13 mouse cellular contexts compared by ENCODE assay signal in genomic region chr3:34656153-34656552, GRCm38 (mm10). TPM values are rescaled to one million over a fixed set of nuclear protein-coding genes. Genes with fewer than 3 reads are reported as not detected.
DNase-seq lines count a peak whose midpoint lies in the region; ATAC-seq and TF ChIP-seq lines count a peak whose summit lies in the region.
"Had no signal": no experiment of that assay in that cellular context is flagged by ENCODE, and none has a peak within 500 bp of the region (broad histone marks: within the 10 kb centered on the region; RNA-seq: fewer than 3 reads in every experiment).

No protein-coding gene starts in this region.

- WGBS in embryonic facial prominence, embryonic 14.5 days, result 10% methylated on average over 3 of the region's 3 CpGs
- WGBS in hindbrain, embryonic 14.5 days, result 9% methylated on average over 3 of the region's 3 CpGs
- 5% methylated on average over 3 of the region's 3 CpGs for WGBS in neural tube, embryonic 13.5 days
- WGBS in intestine, postnatal 0 days, result 9% methylated on average over 3 of the region's 3 CpGs

- no peaks in the 10 kb centered on the region for H3K36me3 ChIP-seq in embryonic facial prominence, embryonic 14.5 days (ENCODE audit: control insufficient read depth, insufficient read depth, low read length)
- no peaks in the 10 kb centered on the region for H3K36me3 ChIP-seq in hindbrain, embryonic 14.5 days (replicated peaks; ENCODE audit: control insufficient read depth, insufficient read depth)
- H3K36me3 ChIP-seq in neural tube, embryonic 13.5 days, result no peaks in the 10 kb centered on the region
- no peaks in the 10 kb centered on the region for H3K36me3 ChIP-seq in intestine, postnatal 0 days (ENCODE audit: control insufficient read depth, insufficient read depth)
- H3K36me3 ChIP-seq: intestine, embryonic 15.5 days had no signal

- peak overlapping the region; percentile 32 for H3K4me2 ChIP-seq in embryonic facial prominence, embryonic 14.5 days (ENCODE audit: low read depth, low read length)
- peak overlapping the region; percentile 69 for H3K4me2 ChIP-seq in hindbrain, embryonic 14.5 days (replicated peaks)
- peak overlapping the region; percentile 67 for H3K4me2 ChIP-seq in neural tube, embryonic 13.5 days
- no peak overlapping the region for H3K4me2 ChIP-seq in intestine, postnatal 0 days (replicated peaks; ENCODE audit: low read depth)
- H3K4me2 ChIP-seq: intestine, embryonic 15.5 days had no signal

- no peaks in the 10 kb centered on the region for H3K4me1 ChIP-seq in cortical plate, adult 2 months (ENCODE audit: control insufficient read depth, insufficient read depth, low read length)
- no peaks in the 10 kb centered on the region for H3K4me1 ChIP-seq in embryonic facial prominence, embryonic 14.5 days (ENCODE audit: control insufficient read depth, insufficient read depth, low read length)
- H3K4me1 ChIP-seq in hindbrain, embryonic 14.5 days (replicated peaks; ENCODE audit: control insufficient read depth, insufficient read depth, low read length), result peaks cover 3% of the 10 kb centered on the region; the same call in 1 of the 2 replicates
- peaks cover 42% of the 10 kb centered on the region for H3K4me1 ChIP-seq in neural tube, embryonic 13.5 days (replicated peaks)
- no peaks in the 10 kb centered on the region for H3K4me1 ChIP-seq in intestine, postnatal 0 days (replicated peaks; ENCODE audit: control insufficient read depth, insufficient read depth, low read length)
- H3K4me1 ChIP-seq: intestine, embryonic 15.5 days had no signal

- peak overlapping the region; percentile 92; the same call in 1 of the 2 replicates for H3K27ac ChIP-seq in cortical plate, adult 2 months (ENCODE audit: insufficient read depth, low read length)
- H3K27ac ChIP-seq in embryonic facial prominence, embryonic 14.5 days (replicated peaks; ENCODE audit: low read depth, low read length), result no peak overlapping the region
- peak overlapping the region; percentile 90 for H3K27ac ChIP-seq in hindbrain, embryonic 14.5 days
- peak overlapping the region; percentile 94 for H3K27ac ChIP-seq in neural tube, embryonic 13.5 days (replicated peaks)
- H3K27ac ChIP-seq in intestine, postnatal 0 days (ENCODE audit: low read depth, low read length), result no peak overlapping the region
- H3K27ac ChIP-seq: intestine, embryonic 15.5 days had no signal

- no peaks in the 10 kb centered on the region for H3K9me3 ChIP-seq in embryonic facial prominence, embryonic 14.5 days (ENCODE audit: control insufficient read depth, low read length)
- no peaks in the 10 kb centered on the region for H3K9me3 ChIP-seq in hindbrain, embryonic 14.5 days (ENCODE audit: control insufficient read depth, low read length)
- no peaks in the 10 kb centered on the region for H3K9me3 ChIP-seq in neural tube, embryonic 13.5 days
- no peaks in the 10 kb centered on the region for H3K9me3 ChIP-seq in intestine, postnatal 0 days (ENCODE audit: control insufficient read depth)
- H3K9me3 ChIP-seq: intestine, embryonic 15.5 days had no signal

- no peak overlapping the region; the same call in 1 of the 2 replicates for H3K4me3 ChIP-seq in cortical plate, adult 2 months (ENCODE audit: insufficient read depth, low read length)
- H3K4me3 ChIP-seq in embryonic facial prominence, embryonic 14.5 days (ENCODE audit: low read depth, low read length), result peak overlapping the region; percentile 8; the same call in 1 of the 2 replicates
- H3K4me3 ChIP-seq in hindbrain, embryonic 14.5 days (replicated peaks; ENCODE audit: low read length), result peak overlapping the region; percentile 53
- H3K4me3 ChIP-seq in neural tube, embryonic 13.5 days, result peak overlapping the region; percentile 42
- H3K4me3 ChIP-seq in intestine, postnatal 0 days (ENCODE audit: low read depth, low read length), result no peak overlapping the region
- H3K4me3 ChIP-seq: intestine, embryonic 15.5 days had no signal

- intact Hi-C loops in heart, postnatal 14 days (cut with DNase I), result no loop called here

- ATAC-seq in embryonic facial prominence, embryonic 14.5 days (ENCODE audit: low read depth), result no peak
- ATAC-seq in hindbrain, embryonic 14.5 days (ENCODE audit: low FRiP score), result no peak
- no peak for ATAC-seq in neural tube, embryonic 13.5 days (ENCODE audit: low read depth)
- ATAC-seq in intestine, postnatal 0 days, result no peak
- ATAC-seq in megakaryocyte-erythroid progenitor cell, adult 5-6 weeks (replicated peaks; ENCODE audit: low FRiP score, low TSS enrichment, poor library complexity, severe bottlenecking), result no peak
- ATAC-seq: activated CD4-positive, CD25-positive, alpha-beta regulatory T cell, adult 4 months; intestine, embryonic 15.5 days had no signal

- peak overlapping the region; percentile 15; the same call in 1 of the 2 replicates for H3K9ac ChIP-seq in embryonic facial prominence, embryonic 14.5 days (ENCODE audit: low read depth, low read length)
- H3K9ac ChIP-seq in hindbrain, embryonic 14.5 days, result peak overlapping the region; percentile 57
- peak overlapping the region; percentile 75 for H3K9ac ChIP-seq in neural tube, embryonic 13.5 days
- H3K9ac ChIP-seq in intestine, postnatal 0 days (ENCODE audit: low read depth, low read length), result no peak overlapping the region
- H3K9ac ChIP-seq: intestine, embryonic 15.5 days had no signal

- no peak for TF ChIP-seq CTCF in cortical plate, adult 2 months (IDR thresholded peaks at IDR 0.05; ENCODE audit: extremely low read depth, insufficient read depth, low read length)
- TF ChIP-seq CTCF in intestine, postnatal 0 days (IDR thresholded peaks at IDR 0.05; ENCODE audit: low read depth), result no peak

- TF ChIP-seq POLR2A in cortical plate, adult 2 months (IDR thresholded peaks at IDR 0.05; ENCODE audit: extremely low read depth, insufficient read depth, low read length), result no peak

- peaks cover 95% of the 10 kb centered on the region for H3K27me3 ChIP-seq in embryonic facial prominence, embryonic 14.5 days (replicated peaks; ENCODE audit: control insufficient read depth, insufficient read depth, low read length)
- peaks cover 64% of the 10 kb centered on the region for H3K27me3 ChIP-seq in hindbrain, embryonic 14.5 days (ENCODE audit: control insufficient read depth, insufficient read depth, low read length)
- H3K27me3 ChIP-seq in neural tube, embryonic 13.5 days, result peaks cover 89% of the 10 kb centered on the region
- H3K27me3 ChIP-seq in intestine, postnatal 0 days (replicated peaks; ENCODE audit: control insufficient read depth, insufficient read depth, low read length), result peaks cover 97% of the 10 kb centered on the region

- DNase-seq in embryonic facial prominence, embryonic 14.5 days (ENCODE audit: low spot score), result no peak
- DNase-seq in hindbrain, embryonic 14.5 days (ENCODE audit: low spot score), result no peak
- DNase-seq in heart, postnatal 14 days, result no peak
- no peak for DNase-seq in kidney, adult 8-10 months
- DNase-seq: lung, postnatal 14 days; right cerebral cortex, postnatal 25 days had no signal

RNA-seq across cellular contexts. Expression of gene Sox2, which starts 5.9 kb away (rescaled TPM):
- 27.0 and 30.5 TPM in 2 replicates for polyA plus RNA-seq in cortical plate, adult 2 months (2012; rRNA removed)
- 4.3 and 5.1 TPM in 2 replicates for polyA plus RNA-seq in embryonic facial prominence, embryonic 14.5 days (2014; fragmentation: Nextera tagmentation; extraction: Ambion mirVana)
- 18.0 and 19.8 TPM in 2 replicates for polyA plus RNA-seq in hindbrain, embryonic 14.5 days (2014; fragmentation: Nextera tagmentation; extraction: Ambion mirVana)
- polyA plus RNA-seq in neural tube, embryonic 13.5 days (2015; fragmentation: Nextera tagmentation; extraction: Ambion mirVana), result 20.9 TPM in 2 replicates
- under 1 TPM in 1 of 2 experiments, not detected in 1; 0.22 TPM for total RNA-seq in heart, postnatal 14 days (2021)
- 0.25 and 0.33 TPM in 2 replicates for polyA plus RNA-seq in intestine, postnatal 0 days (2015; fragmentation: Nextera tagmentation; extraction: Ambion mirVana)
- not detected in 2 replicates for total RNA-seq in megakaryocyte-erythroid progenitor cell, adult 5-6 weeks (2014; fragmentation: Nextera tagmentation)
- not detected in 2 replicates for total RNA-seq in megakaryocyte-erythroid progenitor cell, adult 5-6 weeks (2017)
- total RNA-seq: liver, adult 2 months had no signal
- polyA plus RNA-seq: activated CD4-positive, CD25-positive, alpha-beta regulatory T cell, adult 4 months; liver, adult 2 months had no signal

Comparison
In these comparisons a context has a peak if more than half of its experiments do, and no peak if none do; other contexts are left out.
1. H3K27ac ChIP-seq: peak in cortical plate, adult 2 months (single experiment), hindbrain, embryonic 14.5 days (single experiment) and neural tube, embryonic 13.5 days (single experiment); none in embryonic facial prominence, embryonic 14.5 days (single experiment) and intestine, postnatal 0 days (single experiment).
2. H3K4me3 ChIP-seq: peak in embryonic facial prominence, embryonic 14.5 days (single experiment), hindbrain, embryonic 14.5 days (single experiment) and neural tube, embryonic 13.5 days (single experiment); none in cortical plate, adult 2 months (single experiment) and intestine, postnatal 0 days (single experiment).